Mouse (Mus musculus): ENCODE data around the gene Klf17. TPM values are rescaled to one million over a fixed set of nuclear protein-coding genes. Genes with fewer than 3 reads are reported as not detected.
A peak's percentile ranks its signal among the peaks of the same experiment; 100 is the strongest.
"Not testable (repeated sequence)": the region's sequence is repeated elsewhere in the genome, so short reads cannot be mapped to it uniquely, and the experiment has no call there.

Klf17 gene
- polyA plus RNA-seq, 1 experiment from 2014 or later = not detected

- no peak overlapping the region for H3K4me2 ChIP-seq (ENCODE audit: low read length)
- WGBS = 65% methylated on average over 9 of the region's 9 CpGs
- no peaks in the 10 kb centered on the region for H3K9me3 ChIP-seq (ENCODE audit: control insufficient read depth, low read length)
- H3K4me3 ChIP-seq (ENCODE audit: low read depth, low read length) = no peak overlapping the region
- DNase-seq (ENCODE audit: low spot score) (no peak), ATAC-seq (replicated peaks; ENCODE audit: low FRiP score, low TSS enrichment, low read depth) (no peak)
- H3K27me3 ChIP-seq (replicated peaks; ENCODE audit: control insufficient read depth, insufficient read depth, low read length) = no peaks in the 10 kb centered on the region
- no peaks in the 10 kb centered on the region for H3K36me3 ChIP-seq (ENCODE audit: control insufficient read depth, insufficient read depth, low read length)
- no peak overlapping the region for H3K9ac ChIP-seq (ENCODE audit: low read length)
- no peaks in the 10 kb centered on the region for H3K4me1 ChIP-seq (replicated peaks; ENCODE audit: control insufficient read depth, insufficient read depth, low read length)
- H3K27ac ChIP-seq (ENCODE audit: low read depth) = no peak overlapping the region
Observed at GRCm38 (mm10) chr4:117772960-117773359, 7.5 kb upstream of the Klf17 start.

- 21% methylated on average over 5 of the region's 5 CpGs for WGBS
- no peak overlapping the region for H3K27ac ChIP-seq (ENCODE audit: low read depth)
- H3K27me3 ChIP-seq (replicated peaks; ENCODE audit: control insufficient read depth, insufficient read depth, low read length) = no peaks in the 10 kb centered on the region
- H3K4me2 ChIP-seq (ENCODE audit: low read length) = no peak overlapping the region
- ATAC-seq (replicated peaks; ENCODE audit: low FRiP score, low TSS enrichment, low read depth) = no peak
- no peaks in the 10 kb centered on the region for H3K4me1 ChIP-seq (replicated peaks; ENCODE audit: control insufficient read depth, insufficient read depth, low read length)
- DNase-seq (ENCODE audit: low spot score) = peak; percentile 87
- no peak overlapping the region for H3K4me3 ChIP-seq (ENCODE audit: low read depth, low read length)
- H3K36me3 ChIP-seq (ENCODE audit: control insufficient read depth, insufficient read depth, low read length) = no peaks in the 10 kb centered on the region
- no peak overlapping the region for H3K9ac ChIP-seq (ENCODE audit: low read length)
- no peaks in the 10 kb centered on the region for H3K9me3 ChIP-seq (ENCODE audit: control insufficient read depth, low read length)
Observed at GRCm38 (mm10) chr4:117770935-117771334, 5.5 kb upstream of the Klf17 start.

- Histone ChIP-seq H3K27ac (ENCODE audit: low read depth) (no peak overlapping the region), H3K27me3 (replicated peaks; ENCODE audit: control insufficient read depth, insufficient read depth, low read length) (no peaks in the 10 kb centered on the region), H3K4me1 (replicated peaks; ENCODE audit: control insufficient read depth, insufficient read depth, low read length) (no peaks in the 10 kb centered on the region), H3K9ac (ENCODE audit: low read length) (no peak overlapping the region), H3K4me2 (ENCODE audit: low read length) (no peak overlapping the region), H3K4me3 (ENCODE audit: low read depth, low read length) (no peak overlapping the region), H3K9me3 (ENCODE audit: control insufficient read depth, low read length) (no peaks in the 10 kb centered on the region), H3K36me3 (ENCODE audit: control insufficient read depth, insufficient read depth, low read length) (no peaks in the 10 kb centered on the region)
- ATAC-seq (replicated peaks; ENCODE audit: low FRiP score, low TSS enrichment, low read depth) (no peak), DNase-seq (ENCODE audit: low spot score) (no peak)
- WGBS = 95% methylated on average over 5 of the region's 5 CpGs
Observed at GRCm38 (mm10) chr4:117760151-117760550, 5.3 kb downstream of the Klf17 start.

- not testable (repeated sequence) for H3K36me3 ChIP-seq (ENCODE audit: control insufficient read depth, insufficient read depth, low read length); ATAC-seq (replicated peaks; ENCODE audit: low FRiP score, low TSS enrichment, low read depth); H3K27me3 ChIP-seq (replicated peaks; ENCODE audit: control insufficient read depth, insufficient read depth, low read length); H3K9ac ChIP-seq (ENCODE audit: low read length); H3K4me2 ChIP-seq (ENCODE audit: low read length); H3K4me3 ChIP-seq (ENCODE audit: low read depth, low read length); H3K27ac ChIP-seq (ENCODE audit: low read depth); H3K9me3 ChIP-seq (ENCODE audit: control insufficient read depth, low read length); H3K4me1 ChIP-seq (replicated peaks; ENCODE audit: control insufficient read depth, insufficient read depth, low read length); DNase-seq (ENCODE audit: low spot score)
- 55% methylated on average over 5 of the region's 5 CpGs for WGBS
Observed at GRCm38 (mm10) chr4:117752469-117752868, 13.0 kb downstream of the Klf17 start.

DNA sequence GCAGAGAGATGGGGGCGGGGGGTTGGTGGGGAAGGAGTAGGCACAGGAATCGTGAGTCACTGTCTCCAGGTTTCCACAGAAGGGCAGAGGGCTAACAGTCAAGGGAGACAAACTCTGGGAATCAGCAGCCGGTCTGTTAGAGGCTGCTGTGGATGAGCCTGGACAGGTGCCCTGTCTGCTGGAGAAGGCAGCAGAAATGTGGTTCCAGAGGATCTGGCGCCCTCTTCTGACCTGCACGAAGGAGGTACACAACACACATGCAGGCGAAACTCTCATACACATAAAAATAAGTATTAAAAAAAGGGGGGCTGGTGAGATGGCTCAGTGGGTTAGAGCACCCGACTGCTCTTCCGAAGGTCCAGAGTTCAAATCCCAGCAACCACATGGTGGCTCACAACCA, 27.9 kb downstream of the Klf17 start:
- H3K27me3 ChIP-seq (replicated peaks; ENCODE audit: control insufficient read depth, insufficient read depth, low read length) = no peaks in the 10 kb centered on the region
- H3K36me3 ChIP-seq (ENCODE audit: control insufficient read depth, insufficient read depth, low read length) = no peaks in the 10 kb centered on the region
- no peak overlapping the region for H3K4me2 ChIP-seq (ENCODE audit: low read length)
- H3K9ac ChIP-seq (ENCODE audit: low read length) = no peak overlapping the region
- no peak overlapping the region for H3K4me3 ChIP-seq (ENCODE audit: low read depth, low read length)
- 44% methylated on average over 8 of the region's 8 CpGs for WGBS
- H3K4me1 ChIP-seq (replicated peaks; ENCODE audit: control insufficient read depth, insufficient read depth, low read length) = no peaks in the 10 kb centered on the region
- ATAC-seq (replicated peaks; ENCODE audit: low FRiP score, low TSS enrichment, low read depth) (no peak), DNase-seq (ENCODE audit: low spot score) (no peak)
- H3K27ac ChIP-seq (ENCODE audit: low read depth) = no peak overlapping the region
- no peaks in the 10 kb centered on the region for H3K9me3 ChIP-seq (ENCODE audit: control insufficient read depth, low read length)

DNA sequence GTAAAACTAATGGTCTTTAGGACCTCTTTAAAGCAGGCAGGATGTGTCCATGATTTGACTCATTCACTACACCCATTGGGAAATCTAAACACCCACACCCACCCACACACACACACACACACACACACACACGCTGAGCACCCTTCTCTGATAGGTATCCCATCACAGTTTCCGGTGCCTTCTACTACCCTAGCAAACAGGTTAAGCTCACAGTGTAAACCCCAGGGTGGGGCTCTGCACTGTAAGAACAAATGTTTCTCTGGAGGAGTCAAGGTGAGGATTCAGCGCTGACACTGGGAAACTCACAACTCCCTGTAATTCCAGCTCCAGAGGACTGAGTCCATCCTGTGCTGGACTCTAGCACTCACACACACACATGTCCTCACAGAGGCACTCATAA, 33.5 kb downstream of the Klf17 start:
- Histone ChIP-seq H3K4me1 (replicated peaks; ENCODE audit: control insufficient read depth, insufficient read depth, low read length) (no peaks in the 10 kb centered on the region), H3K36me3 (ENCODE audit: control insufficient read depth, insufficient read depth, low read length) (no peaks in the 10 kb centered on the region), H3K27ac (ENCODE audit: low read depth) (no peak overlapping the region), H3K9me3 (ENCODE audit: control insufficient read depth, low read length) (no peaks in the 10 kb centered on the region), H3K9ac (ENCODE audit: low read length) (no peak overlapping the region), H3K4me2 (ENCODE audit: low read length) (no peak overlapping the region), H3K27me3 (replicated peaks; ENCODE audit: control insufficient read depth, insufficient read depth, low read length) (no peaks in the 10 kb centered on the region), H3K4me3 (ENCODE audit: low read depth, low read length) (no peak overlapping the region)
- no peak for DNase-seq (ENCODE audit: low spot score)
- no peak for ATAC-seq (replicated peaks; ENCODE audit: low FRiP score, low TSS enrichment, low read depth)
- 71% methylated on average over 3 of the region's 3 CpGs for WGBS

GRCm38 (mm10) chr4:117724112-117724511, 41.3 kb downstream of the Klf17 start, which contains the start of gene Gm12845:
Gm12845 (plus strand) TSS chr4:117724412.
- H3K9ac ChIP-seq (ENCODE audit: low read length) = no peak within 1 kb of the TSS
- H3K4me2 ChIP-seq (ENCODE audit: low read length) = no peak within 1 kb of the TSS
- ATAC-seq (replicated peaks; ENCODE audit: low FRiP score, low TSS enrichment, low read depth) = no peak
- DNase-seq (ENCODE audit: low spot score) = no peak
- WGBS = 86% methylated on average over 1 of the region's 1 CpGs
- H3K27me3 ChIP-seq (replicated peaks; ENCODE audit: control insufficient read depth, insufficient read depth, low read length) = no peaks in the 10 kb centered on the region
- no peak within 1 kb of the TSS for H3K4me3 ChIP-seq (ENCODE audit: low read depth, low read length)
- no peaks in the 10 kb centered on the region for H3K9me3 ChIP-seq (ENCODE audit: control insufficient read depth, low read length)
- no peaks in the 10 kb centered on the region for H3K4me1 ChIP-seq (replicated peaks; ENCODE audit: control insufficient read depth, insufficient read depth, low read length)
- no peaks in the 10 kb centered on the region for H3K36me3 ChIP-seq (ENCODE audit: control insufficient read depth, insufficient read depth, low read length)
- no peak within 1 kb of the TSS for H3K27ac ChIP-seq (ENCODE audit: low read depth)

GRCm38 (mm10) chr4:117713303-117714098, 51.9 kb downstream of the Klf17 start:
- ATAC-seq (replicated peaks; ENCODE audit: low FRiP score, low TSS enrichment, low read depth) = no peak
- no peak overlapping the region for H3K4me2 ChIP-seq (ENCODE audit: low read length)
- H3K27me3 ChIP-seq (replicated peaks; ENCODE audit: control insufficient read depth, insufficient read depth, low read length) = no peaks in the 10 kb centered on the region
- H3K36me3 ChIP-seq (ENCODE audit: control insufficient read depth, insufficient read depth, low read length) = no peaks in the 10 kb centered on the region
- H3K9ac ChIP-seq (ENCODE audit: low read length) = no peak overlapping the region
- no peaks in the 10 kb centered on the region for H3K4me1 ChIP-seq (replicated peaks; ENCODE audit: control insufficient read depth, insufficient read depth, low read length)
- no peaks in the 10 kb centered on the region for H3K9me3 ChIP-seq (ENCODE audit: control insufficient read depth, low read length)
- DNase-seq (ENCODE audit: low spot score) = no peak
- no peak overlapping the region for H3K4me3 ChIP-seq (ENCODE audit: low read depth, low read length)
- 62% methylated on average over 6 of the region's 6 CpGs for WGBS
- no peak overlapping the region for H3K27ac ChIP-seq (ENCODE audit: low read depth)

- H3K27me3 ChIP-seq (replicated peaks; ENCODE audit: control insufficient read depth, insufficient read depth, low read length) = no peaks in the 10 kb centered on the region
- H3K4me3 ChIP-seq (ENCODE audit: low read depth, low read length) = no peak overlapping the region
- 82% methylated on average over 3 of the region's 3 CpGs for WGBS
- H3K9ac ChIP-seq (ENCODE audit: low read length) = no peak overlapping the region
- no peak for DNase-seq (ENCODE audit: low spot score)
- H3K4me2 ChIP-seq (ENCODE audit: low read length) = no peak overlapping the region
- no peaks in the 10 kb centered on the region for H3K36me3 ChIP-seq (ENCODE audit: control insufficient read depth, insufficient read depth, low read length)
- no peaks in the 10 kb centered on the region for H3K9me3 ChIP-seq (ENCODE audit: control insufficient read depth, low read length)
- no peak overlapping the region for H3K27ac ChIP-seq (ENCODE audit: low read depth)
- H3K4me1 ChIP-seq (replicated peaks; ENCODE audit: control insufficient read depth, insufficient read depth, low read length) = no peaks in the 10 kb centered on the region
- no peak for ATAC-seq (replicated peaks; ENCODE audit: low FRiP score, low TSS enrichment, low read depth)
Observed at GRCm38 (mm10) chr4:117712314-117712713, 53.1 kb downstream of the Klf17 start.

Measured in intestine, embryonic 14.5 days (tissue).